20 mouse cellular contexts compared by ENCODE assay signal in genomic region chr16:18082291-18082690, GRCm38 (mm10). TPM values are rescaled to one million over a fixed set of nuclear protein-coding genes. Genes with fewer than 3 reads are reported as not detected.
A peak's percentile ranks its signal among the peaks of the same experiment; 100 is the strongest.
DNase-seq lines count a peak whose midpoint lies in the region; ATAC-seq and TF ChIP-seq lines count a peak whose summit lies in the region.
"Had no signal": no experiment of that assay in that cellular context is flagged by ENCODE, and none has a peak within 500 bp of the region (broad histone marks: within the 10 kb centered on the region; RNA-seq: fewer than 3 reads in every experiment).

No protein-coding gene starts in this region.

- H3K9me3 ChIP-seq in hindbrain, postnatal 0 days (ENCODE audit: low read length), result no peaks in the 10 kb centered on the region
- no peaks in the 10 kb centered on the region for H3K9me3 ChIP-seq in hindbrain, embryonic 16.5 days (ENCODE audit: control insufficient read depth, low read length)
- H3K9me3 ChIP-seq: forebrain, embryonic 10.5 days; heart, embryonic 15.5 days; liver, embryonic 15.5 days; lung, embryonic 15.5 days; neural tube, embryonic 15.5 days had no signal

- peaks cover 3% of the 10 kb centered on the region; the same call in 1 of the 2 replicates for H3K27me3 ChIP-seq in hindbrain, postnatal 0 days (ENCODE audit: insufficient read depth, low read length)
- peaks cover under 1% of the 10 kb centered on the region; the same call in 1 of the 2 replicates for H3K27me3 ChIP-seq in hindbrain, embryonic 16.5 days (replicated peaks; ENCODE audit: control insufficient read depth, insufficient read depth, low read length)
- H3K27me3 ChIP-seq: heart, embryonic 15.5 days; lung, embryonic 15.5 days had no signal

- no peak for TF ChIP-seq CTCF in hindbrain, postnatal 0 days (IDR thresholded peaks at IDR 0.05; ENCODE audit: low read depth)
- TF ChIP-seq CTCF in cortical plate, adult 2 months (IDR thresholded peaks at IDR 0.05; ENCODE audit: extremely low read depth, insufficient read depth, low read length), result no peak

- TF ChIP-seq POLR2A in cortical plate, adult 2 months (IDR thresholded peaks at IDR 0.05; ENCODE audit: extremely low read depth, insufficient read depth, low read length), result no peak

- peaks cover 3% of the 10 kb centered on the region; the same call in 1 of the 2 replicates for H3K4me1 ChIP-seq in hindbrain, postnatal 0 days (ENCODE audit: insufficient read depth, low read length)
- no peaks in the 10 kb centered on the region for H3K4me1 ChIP-seq in hindbrain, embryonic 16.5 days (ENCODE audit: control insufficient read depth, insufficient read depth, low read depth, low read length)
- H3K4me1 ChIP-seq in cortical plate, adult 2 months (ENCODE audit: control insufficient read depth, insufficient read depth, low read length), result no peaks in the 10 kb centered on the region
- H3K4me1 ChIP-seq: heart, embryonic 15.5 days had no signal

- peak overlapping the region; percentile 75; the same call in 1 of the 2 replicates for H3K27ac ChIP-seq in hindbrain, postnatal 0 days
- no peak overlapping the region for H3K27ac ChIP-seq in hindbrain, embryonic 16.5 days (ENCODE audit: low read depth, low read length)
- peak overlapping the region; percentile 17 for H3K27ac ChIP-seq in cortical plate, adult 2 months (ENCODE audit: insufficient read depth, low read length)
- H3K27ac ChIP-seq: forebrain, embryonic 10.5 days; heart, embryonic 15.5 days; hindbrain, embryonic 14.5 days; liver, embryonic 15.5 days; lung, embryonic 15.5 days had no signal

- no peak overlapping the region for H3K4me3 ChIP-seq in hindbrain, postnatal 0 days (ENCODE audit: low read length)
- H3K4me3 ChIP-seq in hindbrain, embryonic 16.5 days (ENCODE audit: low read length), result no peak overlapping the region
- H3K4me3 ChIP-seq in cortical plate, adult 2 months (ENCODE audit: insufficient read depth, low read length), result no peak overlapping the region
- H3K4me3 ChIP-seq: forebrain, embryonic 10.5 days; heart, embryonic 15.5 days; liver, embryonic 15.5 days; lung, embryonic 15.5 days; neural tube, embryonic 15.5 days had no signal

- no peaks in the 10 kb centered on the region for H3K36me3 ChIP-seq in hindbrain, postnatal 0 days (ENCODE audit: insufficient read depth, low read length)
- H3K36me3 ChIP-seq in hindbrain, embryonic 16.5 days (ENCODE audit: control insufficient read depth, insufficient read depth, low read length), result no peaks in the 10 kb centered on the region
- H3K36me3 ChIP-seq: heart, embryonic 15.5 days; liver, embryonic 15.5 days; lung, embryonic 15.5 days; neural tube, embryonic 15.5 days had no signal

- 93% methylated on average over 1 of the region's 1 CpGs for WGBS in hindbrain, postnatal 0 days
- 97% methylated on average over 1 of the region's 1 CpGs for WGBS in hindbrain, embryonic 16.5 days

- H3K9ac ChIP-seq in hindbrain, postnatal 0 days (replicated peaks; ENCODE audit: low read length), result no peak overlapping the region
- H3K9ac ChIP-seq in hindbrain, embryonic 16.5 days (ENCODE audit: low read depth, low read length), result no peak overlapping the region
- H3K9ac ChIP-seq: heart, embryonic 15.5 days; hindbrain, embryonic 14.5 days; liver, embryonic 15.5 days; lung, embryonic 15.5 days; neural tube, embryonic 15.5 days had no signal

- no peak overlapping the region for H3K4me2 ChIP-seq in hindbrain, postnatal 0 days (ENCODE audit: low read depth, low read length)
- no peak overlapping the region for H3K4me2 ChIP-seq in hindbrain, embryonic 16.5 days (ENCODE audit: low read length)
- H3K4me2 ChIP-seq: heart, embryonic 15.5 days; hindbrain, embryonic 14.5 days; liver, embryonic 15.5 days; lung, embryonic 15.5 days; neural tube, embryonic 15.5 days had no signal

- no peak for ATAC-seq in hindbrain, postnatal 0 days
- no peak for ATAC-seq in hindbrain, embryonic 16.5 days
- ATAC-seq in megakaryocyte progenitor cell, adult 5-6 weeks (replicated peaks; ENCODE audit: poor library complexity), result peak; percentile 61
- ATAC-seq: forebrain, embryonic 16.5 days had no signal

- DNase-seq in hindbrain, postnatal 0 days (ENCODE audit: low spot score), result no peak
- DNase-seq in 416B (ENCODE audit: low read depth), result peak; percentile 65
- DNase-seq in T-cell, adult 2 months (ENCODE audit: low spot score), result no peak
- DNase-seq in layer of hippocampus, adult 11-12 months (ENCODE audit: low spot score), result no peak
- DNase-seq: cerebellum, adult 11-12 months; gastrocnemius, postnatal 25 days; heart, postnatal 4 days; kidney, postnatal 10 days; lung, postnatal 36 days; thymus, adult 18-20 months had no signal

RNA-seq across cellular contexts. Expression of gene Prodh, which starts 7.7 kb away (rescaled TPM):
- 10.6 and 16.7 TPM in 2 replicates for total RNA-seq in hindbrain, postnatal 0 days (2014; rRNA removed)
- polyA plus RNA-seq in hindbrain, postnatal 0 days (2015; fragmentation: Nextera tagmentation; extraction: Ambion mirVana), result 7.4 and 8.7 TPM in 2 replicates
- 5.7 and 6.8 TPM in 2 replicates for polyA plus RNA-seq in hindbrain, embryonic 16.5 days (2015; fragmentation: Nextera tagmentation; extraction: Ambion mirVana)
- polyA plus RNA-seq in cortical plate, adult 2 months (2012; rRNA removed), result 72.7 and 86.0 TPM in 2 replicates
- 10.9 and 16.8 TPM in 2 replicates for total RNA-seq in megakaryocyte progenitor cell, adult 5-6 weeks (2015)
- total RNA-seq in megakaryocyte progenitor cell, adult 5-6 weeks (2017), result 60.3 and 64.2 TPM in 2 replicates

RNA-seq across cellular contexts. Expression of gene Dgcr6, which starts 29.6 kb away (rescaled TPM):
- total RNA-seq in hindbrain, postnatal 0 days (2014; rRNA removed), result 59.5 and 74.4 TPM in 2 replicates
- polyA plus RNA-seq in hindbrain, postnatal 0 days (2015; fragmentation: Nextera tagmentation; extraction: Ambion mirVana), result 169 and 173 TPM in 2 replicates
- 145 and 162 TPM in 2 replicates for polyA plus RNA-seq in hindbrain, embryonic 16.5 days (2015; fragmentation: Nextera tagmentation; extraction: Ambion mirVana)
- 113 and 120 TPM in 2 replicates for polyA plus RNA-seq in cortical plate, adult 2 months (2012; rRNA removed)
- total RNA-seq in megakaryocyte progenitor cell, adult 5-6 weeks (2015), result 30.8 and 33.9 TPM in 2 replicates
- total RNA-seq in megakaryocyte progenitor cell, adult 5-6 weeks (2017), result 18.2 and 23.7 TPM in 2 replicates

RNA-seq across cellular contexts. Expression of gene Rtn4r, which starts 45.2 kb away (rescaled TPM):
- total RNA-seq in hindbrain, postnatal 0 days (2014; rRNA removed), result 38.2 and 55.7 TPM in 2 replicates
- 20.4 and 23.1 TPM in 2 replicates for polyA plus RNA-seq in hindbrain, postnatal 0 days (2015; fragmentation: Nextera tagmentation; extraction: Ambion mirVana)
- 15.6 and 24.3 TPM in 2 replicates for polyA plus RNA-seq in hindbrain, embryonic 16.5 days (2015; fragmentation: Nextera tagmentation; extraction: Ambion mirVana)
- 225 and 233 TPM in 2 replicates for polyA plus RNA-seq in cortical plate, adult 2 months (2012; rRNA removed)
- total RNA-seq in megakaryocyte progenitor cell, adult 5-6 weeks (2015), result 6.0 and 8.3 TPM in 2 replicates
- 2.2 and 2.3 TPM in 2 replicates for total RNA-seq in megakaryocyte progenitor cell, adult 5-6 weeks (2017)
